Mouse (Mus musculus) erythroblast, adult 5-6 weeks (primary cell): ENCODE measurements at regions not wholly inside any gene's neighbourhood (a gene's known extent, or its start where the extent isn't known, plus 50 kb on each side); places are given as distances from the start of the nearest gene placed in this dataset.

Experiments
- ATAC-seq: replicated peaks from 2 replicates; pipeline ENCODE4 v1.8.0; 2016; ENCODE audit warnings: moderate number of reproducible peaks, mild to moderate bottlenecking, moderate TSS enrichment, inconsistent platforms; ENCODE audit not compliant: poor library complexity, low FRiP score, severe bottlenecking

- ATAC-seq, result no peak
These were observed 463.8 kb upstream of the Zeb2 start for GRCm38 (mm10) chr2:45580838-45581548.

DNA sequence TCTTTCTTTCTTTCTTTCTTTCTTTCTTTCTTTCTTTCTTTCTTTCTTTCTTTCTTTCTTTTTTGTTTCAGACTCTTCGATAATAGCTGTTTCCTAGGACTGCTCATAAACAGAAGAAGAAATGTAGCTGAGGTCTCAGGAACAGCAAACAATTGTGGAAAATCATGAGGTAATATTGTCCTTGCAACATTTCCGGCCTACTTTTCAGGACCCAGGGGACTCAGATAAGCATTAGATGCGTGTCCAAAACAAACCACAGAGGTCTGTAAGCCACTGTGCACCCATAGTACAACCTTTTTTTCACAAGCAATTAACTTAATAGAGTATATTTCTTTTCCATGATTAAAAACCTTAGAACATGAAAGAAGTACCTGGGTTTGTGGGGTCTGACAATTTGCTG is 455.7 kb upstream of the Zeb2 start:
- ATAC-seq, result no peak

DNA sequence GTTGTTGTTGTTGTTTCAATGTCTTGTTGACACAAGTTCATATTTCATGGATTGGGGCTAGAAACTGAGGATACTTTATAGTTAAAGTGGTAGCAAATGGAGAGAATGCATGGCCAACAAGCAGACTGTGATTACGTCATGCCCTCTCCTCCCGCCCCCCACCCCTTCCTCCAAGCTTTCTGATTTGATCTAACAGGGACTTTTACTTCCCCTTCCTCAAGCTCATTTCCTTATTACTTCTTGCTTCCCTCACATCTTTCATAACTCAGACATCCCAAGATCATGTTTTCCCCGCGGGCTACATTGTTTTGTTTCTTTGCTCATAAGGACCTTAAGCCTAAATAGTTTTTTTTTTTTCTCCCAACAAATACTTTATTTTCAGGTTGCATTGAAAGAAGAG is 437.5 kb upstream of the Zeb2 start:
- no peak for ATAC-seq

DNA sequence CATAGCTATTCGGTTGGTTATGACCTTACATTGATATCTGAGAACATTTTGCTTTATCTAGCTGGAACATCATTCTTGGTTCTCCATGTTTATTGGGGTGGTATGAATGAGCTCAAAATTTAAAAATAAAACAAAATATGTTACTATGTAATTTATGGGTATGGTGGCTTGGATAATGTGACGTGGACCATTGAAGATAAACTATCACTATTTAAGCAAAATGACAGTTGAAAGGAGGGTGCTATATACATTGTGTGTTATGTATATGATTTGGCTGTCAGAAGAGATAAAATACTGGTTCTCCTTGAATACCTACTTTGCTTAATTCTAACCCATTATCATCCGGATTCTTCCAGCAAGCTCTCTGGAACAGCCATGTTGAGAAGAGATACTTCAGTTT is 424.2 kb upstream of the Zeb2 start:
- ATAC-seq, result no peak

GRCm38 (mm10) chr2:45538950-45539349 is 421.8 kb upstream of the Zeb2 start:
- ATAC-seq, result no peak

GRCm38 (mm10) chr2:45537722-45538121 is 420.5 kb upstream of the Zeb2 start:
- ATAC-seq, result no peak

GRCm38 (mm10) chr2:45534806-45535205 is 417.6 kb upstream of the Zeb2 start:
- ATAC-seq, result no peak

GRCm38 (mm10) chr2:45522310-45522709 is 405.1 kb upstream of the Zeb2 start:
- no peak for ATAC-seq

DNA sequence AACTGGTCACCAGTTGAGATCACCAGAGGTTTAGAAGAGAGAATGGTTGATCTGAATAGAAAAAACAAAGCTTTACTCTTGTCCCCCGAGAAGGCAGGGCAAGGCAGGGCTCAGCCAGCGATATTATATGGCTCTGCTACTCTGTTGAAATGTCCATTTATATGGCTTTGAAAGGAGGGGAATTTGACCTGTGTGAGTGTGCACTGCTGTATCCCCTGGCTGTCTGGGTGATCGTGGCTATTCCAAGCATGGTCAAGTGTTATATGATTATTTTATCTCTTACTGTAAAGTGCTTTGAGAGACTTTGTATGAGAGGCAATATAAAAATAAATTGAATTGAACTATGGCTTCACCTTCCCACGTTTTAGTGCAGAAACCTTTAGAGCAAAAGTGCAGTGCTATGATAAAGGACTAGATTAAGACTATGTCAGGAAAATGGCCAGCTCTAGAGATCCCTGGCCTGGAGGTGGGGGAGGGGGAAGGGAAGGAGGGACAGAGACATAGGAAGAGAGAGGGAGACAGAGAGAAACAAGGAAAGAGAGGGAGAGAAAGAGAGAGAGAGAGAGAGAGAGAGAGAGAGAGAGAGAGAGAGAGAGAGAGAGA is 402.5 kb upstream of the Zeb2 start:
- no peak for ATAC-seq

DNA sequence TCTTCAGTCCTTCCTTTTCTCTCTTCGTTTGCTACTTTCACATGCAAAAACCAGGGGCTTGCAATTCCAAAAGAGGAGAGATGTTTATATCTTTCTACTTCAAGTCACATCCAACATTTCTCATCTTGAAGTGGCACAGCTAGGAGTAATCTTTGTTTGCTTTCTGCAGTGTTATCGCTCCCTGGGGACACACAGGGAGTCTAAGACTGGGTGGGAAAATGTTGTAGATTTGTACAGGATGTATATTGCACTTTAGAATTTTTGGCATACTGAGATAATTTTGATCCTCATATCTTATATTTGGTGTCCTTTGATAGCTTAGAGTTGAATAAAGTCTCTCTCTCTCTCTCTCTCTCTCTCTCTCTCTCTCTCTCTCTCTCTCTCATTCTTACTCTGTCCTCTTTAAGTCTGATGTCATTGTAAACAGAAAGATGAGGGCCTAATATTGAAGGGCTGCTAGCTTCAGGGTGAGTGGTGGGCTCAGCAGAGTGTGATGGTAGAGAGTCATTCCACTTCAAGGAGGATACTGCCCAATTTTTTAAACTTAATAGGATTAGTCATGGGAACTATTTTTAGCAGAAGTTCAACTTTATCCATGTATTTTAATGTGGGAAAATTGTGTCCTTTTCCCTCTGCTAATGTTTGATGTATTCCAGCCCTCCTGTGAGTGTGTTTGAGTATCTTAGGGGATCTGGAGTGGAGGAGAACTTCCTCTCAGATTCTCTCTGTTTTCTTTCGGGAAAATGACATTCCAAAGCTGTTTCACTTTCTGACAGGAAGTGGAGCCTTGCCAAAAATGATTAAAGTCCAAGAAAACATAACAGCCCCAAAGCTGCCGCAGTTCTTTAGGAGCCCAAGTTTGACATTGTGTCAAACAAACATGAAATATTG is 397.3 kb upstream of the Zeb2 start:
- ATAC-seq, result no peak

GRCm38 (mm10) chr2:45512852-45513251 is 395.7 kb upstream of the Zeb2 start:
- no peak for ATAC-seq

DNA sequence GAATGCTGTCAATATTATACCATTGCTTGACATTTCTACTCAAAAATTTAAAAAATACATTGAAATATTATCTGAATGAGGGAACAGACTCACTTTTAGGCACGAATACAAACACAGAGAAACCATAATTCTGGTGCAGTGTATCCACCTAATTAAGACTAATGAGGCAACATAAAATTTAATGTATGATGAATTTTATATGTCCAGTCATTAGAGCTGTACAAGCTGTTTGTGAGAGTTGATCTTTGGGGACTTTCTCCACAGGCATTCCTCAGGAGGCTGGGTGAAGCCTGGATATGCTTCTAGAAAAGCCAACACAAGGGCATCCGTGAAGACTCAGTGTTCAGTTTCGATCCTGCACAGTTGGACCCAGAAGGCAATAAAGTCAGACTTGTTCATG is 394.6 kb upstream of the Zeb2 start:
- no peak for ATAC-seq

- ATAC-seq, result no peak
These were observed 387.3 kb upstream of the Zeb2 start for GRCm38 (mm10) chr2:45504468-45504867.

- no peak for ATAC-seq
These were observed 376.5 kb upstream of the Zeb2 start for GRCm38 (mm10) chr2:45493656-45494055.

DNA sequence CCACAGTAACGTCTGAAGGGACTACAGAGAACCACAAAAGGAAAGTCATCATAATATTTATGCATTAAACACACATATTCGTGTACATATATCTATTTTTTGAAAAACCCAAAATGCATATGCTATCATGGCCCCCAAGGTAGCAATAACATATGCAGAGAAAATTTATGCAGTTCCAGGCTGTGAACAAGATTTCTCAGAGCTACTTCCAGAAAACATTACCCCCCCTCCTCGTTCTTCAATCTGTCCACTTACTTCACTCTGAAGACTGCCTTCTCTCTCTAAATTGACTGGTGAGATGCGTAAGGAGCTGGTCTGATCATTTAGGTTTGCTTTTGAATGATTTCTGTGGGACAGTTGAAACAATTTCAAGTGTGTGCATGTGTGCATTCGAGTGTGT is 369.3 kb upstream of the Zeb2 start:
- no peak for ATAC-seq

DNA sequence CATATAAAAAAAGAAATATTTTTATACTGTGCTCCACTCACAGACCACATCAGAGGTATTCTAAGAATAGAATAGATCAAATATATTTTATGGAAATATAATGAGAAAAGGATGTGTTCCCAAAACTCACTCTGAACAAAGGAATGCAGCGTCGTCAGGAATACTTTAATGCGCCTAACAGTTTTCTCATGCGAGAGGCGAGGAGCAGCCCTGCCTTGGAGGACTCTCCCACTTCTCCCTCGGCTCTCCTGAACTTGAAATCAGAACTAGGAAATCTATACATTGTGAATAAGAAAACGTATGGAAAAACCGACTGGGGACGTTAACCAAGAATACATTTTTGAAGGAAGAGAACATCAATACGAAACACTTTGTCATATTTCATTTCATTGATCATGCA is 368.3 kb upstream of the Zeb2 start:
- ATAC-seq, result no peak

DNA sequence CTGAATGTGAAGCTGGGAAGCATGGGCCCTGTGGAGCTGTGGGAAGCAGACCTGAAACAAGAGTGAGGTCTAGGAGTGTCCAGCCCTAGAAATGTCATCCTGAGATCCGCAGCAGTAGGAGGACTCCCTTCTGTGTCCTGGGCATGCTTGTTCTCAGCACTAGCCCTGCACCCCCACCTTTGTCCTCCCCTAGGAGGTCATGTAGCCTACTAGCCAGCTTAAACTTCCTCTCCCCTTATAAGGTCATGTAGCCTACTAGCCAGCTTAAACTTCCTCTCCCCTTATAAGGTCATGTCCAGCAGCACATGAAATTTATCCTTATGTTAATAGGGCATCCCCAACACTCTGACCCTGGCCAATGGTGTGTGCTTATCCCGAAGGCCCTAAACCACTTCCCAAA is 363.5 kb upstream of the Zeb2 start:
- ATAC-seq, result no peak

DNA sequence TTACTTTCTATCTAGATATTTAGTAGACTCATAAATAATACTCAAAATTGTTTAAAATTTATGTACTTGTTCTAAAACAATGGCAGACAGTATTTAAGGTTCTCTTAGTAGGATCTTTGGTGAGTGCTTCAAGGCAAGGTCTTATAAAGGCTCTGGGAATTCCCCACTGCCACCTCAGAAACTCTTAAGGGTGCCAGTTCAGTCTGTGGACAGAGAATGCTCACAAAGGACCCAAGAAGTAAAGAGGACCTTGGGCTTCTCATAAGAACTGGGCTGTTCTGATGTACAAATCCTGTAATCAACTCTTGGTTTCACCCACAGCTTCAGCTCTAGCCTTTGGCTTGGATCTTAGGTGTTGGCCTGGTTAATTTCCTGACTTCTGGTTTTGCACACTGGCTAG is 358.8 kb upstream of the Zeb2 start:
- no peak for ATAC-seq

DNA sequence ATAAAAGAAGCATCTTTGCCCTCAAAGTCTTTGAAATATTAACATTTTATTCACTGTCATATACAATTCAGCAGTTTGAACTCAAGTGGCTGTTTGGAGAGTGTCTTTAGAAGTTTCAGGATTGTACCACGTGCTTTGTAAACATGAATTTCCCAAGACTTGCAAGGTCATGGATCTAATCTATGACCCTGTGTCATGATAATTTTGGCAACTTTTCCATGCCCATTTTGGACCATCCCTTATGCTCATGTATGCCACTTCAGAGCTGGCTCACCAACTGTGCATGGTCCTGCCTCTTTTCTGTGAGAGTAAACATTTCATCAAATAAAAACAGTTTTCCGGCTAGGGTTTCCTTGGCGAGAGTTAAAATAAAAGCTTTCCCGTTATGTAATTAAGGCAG is 347.1 kb upstream of the Zeb2 start:
- ATAC-seq, result no peak

DNA sequence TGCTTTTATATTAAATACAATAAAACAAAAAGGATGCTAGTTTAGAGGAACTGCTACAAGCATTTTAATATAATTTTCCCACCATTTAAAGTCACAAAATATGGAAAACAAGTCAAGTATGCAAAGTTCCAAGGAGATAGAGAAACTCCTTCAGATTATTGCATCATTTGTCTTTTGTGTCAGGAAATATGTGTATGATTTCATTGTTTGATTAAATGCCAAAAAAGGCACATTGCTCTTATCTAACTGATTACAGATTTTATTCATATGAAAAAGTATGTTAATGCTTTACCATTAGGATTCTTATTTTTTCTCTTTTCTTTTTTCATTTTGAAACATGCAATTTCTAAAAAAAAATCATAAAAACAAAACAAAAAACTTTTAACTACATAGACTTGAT is 342.2 kb upstream of the Zeb2 start:
- ATAC-seq, result no peak

DNA sequence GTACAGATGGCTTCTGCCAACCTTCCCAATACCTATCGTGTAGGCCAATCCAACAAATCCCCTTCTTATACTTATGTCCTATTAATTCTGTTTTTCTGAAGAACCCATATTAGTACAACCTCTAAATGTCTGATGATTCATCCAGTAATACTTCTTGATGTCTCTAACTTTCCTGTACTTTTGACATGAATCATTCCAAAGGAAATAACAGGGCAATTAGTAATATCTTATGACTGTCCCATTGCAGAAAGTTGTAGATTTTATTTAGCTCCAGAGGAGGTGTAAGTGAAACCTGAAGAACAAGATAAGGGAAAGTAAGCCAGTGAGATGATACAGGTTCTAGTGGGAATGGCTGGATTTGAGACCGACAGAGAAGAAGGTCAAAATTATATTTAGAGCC is 337.6 kb upstream of the Zeb2 start:
- no peak for ATAC-seq
